ENCODE assay signal across 8 mouse cellular contexts in genomic region chr7:131370648-131371469, GRCm38 (mm10). TPM values are rescaled to one million over a fixed set of nuclear protein-coding genes. Genes with fewer than 3 reads are reported as not detected.
DNase-seq lines count a peak whose midpoint lies in the region; ATAC-seq lines count a peak whose summit lies in the region.

Gene Pstk, plus strand, starts transcription at chr7:131371141.

- peak; percentile 97 for ATAC-seq in hindbrain, embryonic 12.5 days (ENCODE audit: low FRiP score)

- H3K36me3 ChIP-seq in hindbrain, embryonic 12.5 days: no peaks in the 10 kb centered on the region

- no peaks in the 10 kb centered on the region for H3K9me3 ChIP-seq in hindbrain, embryonic 12.5 days (replicated peaks)

- peak within 1 kb of the TSS; percentile 76 for H3K4me3 ChIP-seq in hindbrain, embryonic 12.5 days

- H3K4me1 ChIP-seq in hindbrain, embryonic 12.5 days: peaks cover 5% of the 10 kb centered on the region

- H3K4me2 ChIP-seq in hindbrain, embryonic 12.5 days (replicated peaks): peak within 1 kb of the TSS; percentile 79

- H3K9ac ChIP-seq in hindbrain, embryonic 12.5 days: peak within 1 kb of the TSS; percentile 85

- peak; percentile 95 for DNase-seq in NIH3T3 (ENCODE audit: low read depth)
- DNase-seq in cerebellum, postnatal 10 days: peak; percentile 93
- DNase-seq in frontal cortex, postnatal 10 days (ENCODE audit: low spot score in 2 of 2): peak; percentile 75 to 86
- DNase-seq in layer of hippocampus, postnatal 14 days (ENCODE audit: low spot score in 2 of 2): peak; percentile 89 to 90
- peak; percentile 87 for DNase-seq in lung, postnatal 14 days
- DNase-seq in retina, adult 2 months (ENCODE audit: low read depth, low spot score): peak; percentile 77
- DNase-seq in thymus, postnatal 36 days: peak; percentile 82 to 85

- peak within 1 kb of the TSS; percentile 89 for H3K27ac ChIP-seq in hindbrain, embryonic 12.5 days

- no peaks in the 10 kb centered on the region for H3K27me3 ChIP-seq in hindbrain, embryonic 12.5 days

- WGBS in hindbrain, embryonic 12.5 days: 4% methylated on average over 47 of the region's 47 CpGs

RNA-seq across cellular contexts. Expression of gene Pstk, which starts in this region (rescaled TPM):
- 54.8 and 56.5 TPM in 2 replicates for polyA plus RNA-seq in hindbrain, embryonic 12.5 days (2016; fragmentation: Nextera tagmentation; extraction: Ambion mirVana)
- total RNA-seq in layer of hippocampus, postnatal 14 days (2021): 10 to 100 TPM; 42.2 to 51.4 TPM

Comparison
In these comparisons a context has a peak if more than half of its experiments do, and no peak if none do; other contexts are left out.
1. Peak in every context shown above with its lines: DNase-seq, ATAC-seq, H3K4me3 ChIP-seq and H3K27ac ChIP-seq.